Mouse (Mus musculus) intestine, embryonic 14.5 days (tissue): ENCODE results near the gene Pde10a. TPM values are rescaled to one million over a fixed set of nuclear protein-coding genes. Genes with fewer than 3 reads are reported as not detected.

ENCODE experiments used
- ATAC-seq: fragments of 200-750 bp; cut with Nextera tagmentation; replicated peaks from 2 replicates; pipeline ENCODE4 v1.8.0; 2017; ENCODE audit warnings: low read depth, moderate number of reproducible peaks, moderate TSS enrichment, moderate library complexity; ENCODE audit not compliant: low FRiP score, low TSS enrichment
- DNase-seq: peaks from one replicate; pipeline ENCODE4 v3.0.0-alpha.2; 2018; ENCODE audit warnings: low spot score
- H3K27ac ChIP-seq: fragments of 300-500 bp; sonication (generic); 2 replicates; pipeline ENCODE4 v1.5.1; 2014; ENCODE audit warnings: low read depth, mild to moderate bottlenecking, control low read depth
- H3K27me3 ChIP-seq: fragments of 300-500 bp; sonication (generic); replicated peaks from 2 replicates; pipeline ENCODE4 v1.6.1; 2014; ENCODE audit warnings: low read length, control low read depth; ENCODE audit not compliant: control insufficient read depth, insufficient read depth
- H3K36me3 ChIP-seq: fragments of 300-500 bp; sonication (generic); 2 replicates; pipeline ENCODE4 v1.6.1; 2014; ENCODE audit warnings: low read length, control low read depth; ENCODE audit not compliant: control insufficient read depth, insufficient read depth
- H3K4me1 ChIP-seq: fragments of 300-500 bp; sonication (generic); replicated peaks from 2 replicates; pipeline ENCODE4 v1.6.1; 2014; ENCODE audit warnings: low read length, control low read depth, mixed read lengths; ENCODE audit not compliant: control insufficient read depth, insufficient read depth
- H3K4me2 ChIP-seq: fragments of 300-500 bp; sonication (generic); 2 replicates; pipeline ENCODE4 v1.6.1; 2014; ENCODE audit warnings: low read length
- H3K4me3 ChIP-seq: fragments of 300-500 bp; sonication (generic); 2 replicates; pipeline ENCODE4 v1.5.1; 2014; ENCODE audit warnings: low read depth, low read length, control low read depth, mixed read lengths
- H3K9ac ChIP-seq: fragments of 300-500 bp; sonication (generic); 2 replicates; pipeline ENCODE4 v1.6.1; 2014; ENCODE audit warnings: mild to moderate bottlenecking, low read length
- H3K9me3 ChIP-seq: fragments of 300-500 bp; sonication (generic); 2 replicates; pipeline ENCODE4 v1.6.1; 2016; ENCODE audit warnings: low read length, control low read depth; ENCODE audit not compliant: control insufficient read depth
- WGBS: fragments of 180-500 bp; shearing (Covaris S2); extraction: QIAGEN DNeasy Blood & Tissue Kit; methylation state at CpG from one replicate; pipeline ENCODE4 v1.1.7; 2014; 5-methylcytosine and 5-hydroxymethylcytosine counted together
- polyA plus RNA-seq: library from polyadenylated mRNA; unstranded; fragments of >200 nt; fragmentation: Nextera tagmentation; extraction: Ambion mirVana; gene quantifications from 2 replicates; pipeline ENCODE4 v1.2.1, GENCODE M21; 2014

Pde10a gene
- polyA plus RNA-seq, 1 experiment from 2014 or later = 1.4 TPM

- WGBS = 71% methylated on average over 10 of the region's 10 CpGs
- DNase-seq = no peak
These were observed 314.3 kb downstream of the Pde10a start for GRCm38 (mm10) chr17:8839237-8840011.

GRCm38 (mm10) chr17:8841094-8841493 is 315.9 kb downstream of the Pde10a start:
- H3K27me3 ChIP-seq = no peaks in the 10 kb centered on the region
- H3K27ac ChIP-seq = no peak overlapping the region
- H3K36me3 ChIP-seq = no peaks in the 10 kb centered on the region
- peaks cover 7% of the 10 kb centered on the region; the same call in 1 of the 2 replicates for H3K4me1 ChIP-seq
- no peak overlapping the region for H3K4me3 ChIP-seq
- no peak overlapping the region for H3K4me2 ChIP-seq
- no peak overlapping the region for H3K9ac ChIP-seq
- H3K9me3 ChIP-seq = no peaks in the 10 kb centered on the region
- ATAC-seq = no peak
- no peak for DNase-seq
- 81% methylated on average over 8 of the region's 8 CpGs for WGBS

More at GRCm38 (mm10) chr17:8839237-8840011, 314.3 kb downstream of the Pde10a start:
- Histone ChIP-seq H3K36me3 (no peaks in the 10 kb centered on the region), H3K9ac (no peak overlapping the region), H3K27me3 (no peaks in the 10 kb centered on the region), H3K4me1 (peaks cover 7% of the 10 kb centered on the region; the same call in 1 of the 2 replicates), H3K27ac (no peak overlapping the region), H3K9me3 (no peaks in the 10 kb centered on the region), H3K4me2 (no peak overlapping the region), H3K4me3 (no peak overlapping the region)
- no peak for ATAC-seq

DNA sequence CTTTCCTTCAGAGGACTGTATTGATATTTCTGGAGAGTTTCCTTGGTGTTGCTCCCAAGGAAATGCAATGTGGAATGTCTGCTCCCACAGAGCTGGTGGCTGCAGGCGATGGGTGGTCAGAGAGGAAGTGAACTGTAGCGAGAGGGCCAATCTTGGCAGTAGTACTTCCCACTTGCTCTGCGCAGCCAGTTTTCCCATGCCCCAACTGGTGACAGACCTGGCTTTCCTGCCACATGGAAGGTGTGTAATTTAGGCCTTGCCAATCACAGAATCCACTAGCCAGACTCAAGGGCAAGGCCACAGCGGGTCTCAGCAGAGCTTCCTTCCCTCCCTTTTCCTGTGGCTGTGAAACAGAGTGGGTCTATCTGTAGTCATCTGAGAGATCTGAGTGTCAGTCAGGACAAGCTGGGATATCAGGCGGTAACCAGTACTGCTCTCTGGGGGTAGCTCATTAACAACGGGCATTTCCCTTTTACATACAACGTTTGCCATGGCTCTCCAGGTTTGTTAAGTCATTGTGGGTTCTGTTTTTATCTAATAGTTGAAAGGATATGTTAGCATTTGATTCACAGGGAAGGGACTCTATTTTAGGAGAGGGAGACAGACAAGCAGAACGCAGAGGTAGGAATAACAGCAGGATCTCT is 316.8 kb downstream of the Pde10a start:
- 72% methylated on average over 8 of the region's 8 CpGs for WGBS
- H3K27ac ChIP-seq = no peak overlapping the region
- peaks cover 7% of the 10 kb centered on the region; the same call in 1 of the 2 replicates for H3K4me1 ChIP-seq
- no peak overlapping the region for H3K4me2 ChIP-seq
- no peak overlapping the region for H3K4me3 ChIP-seq
- no peak for DNase-seq
- no peaks in the 10 kb centered on the region for H3K36me3 ChIP-seq
- no peak for ATAC-seq
- H3K9me3 ChIP-seq = no peaks in the 10 kb centered on the region
- H3K9ac ChIP-seq = no peak overlapping the region
- no peaks in the 10 kb centered on the region for H3K27me3 ChIP-seq

GRCm38 (mm10) chr17:8842662-8843061 is 317.5 kb downstream of the Pde10a start:
- Histone ChIP-seq H3K9ac (no peak overlapping the region), H3K27me3 (no peaks in the 10 kb centered on the region), H3K36me3 (no peaks in the 10 kb centered on the region), H3K4me2 (no peak overlapping the region), H3K27ac (no peak overlapping the region), H3K4me1 (peaks cover 10% of the 10 kb centered on the region; the same call in 1 of the 2 replicates), H3K9me3 (no peaks in the 10 kb centered on the region), H3K4me3 (no peak overlapping the region)
- 51% methylated on average over 4 of the region's 4 CpGs for WGBS
- DNase-seq (no peak), ATAC-seq (no peak)

GRCm38 (mm10) chr17:8843941-8844340 is 318.8 kb downstream of the Pde10a start:
- 83% methylated on average over 7 of the region's 7 CpGs for WGBS
- Histone ChIP-seq H3K9ac (no peak overlapping the region), H3K4me2 (no peak overlapping the region)

DNA sequence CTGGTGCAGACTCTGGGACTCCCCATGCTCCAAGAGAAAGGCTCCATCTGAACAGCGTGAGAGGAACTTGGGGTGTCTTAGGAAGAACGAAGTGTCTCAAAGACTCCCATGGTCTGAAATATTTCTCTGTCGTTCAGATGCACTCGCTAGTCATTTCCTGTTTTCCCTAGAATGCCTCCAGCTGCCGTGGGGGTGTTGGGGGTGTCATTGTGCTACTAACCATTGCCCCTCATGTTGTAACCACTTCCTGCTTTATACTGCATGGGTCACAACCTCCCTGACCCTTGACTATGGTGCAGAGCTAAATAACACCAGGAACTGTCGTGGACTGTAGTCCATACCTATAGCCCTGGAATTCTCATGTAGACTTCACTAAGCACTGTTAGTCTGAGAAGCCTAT is 321.3 kb downstream of the Pde10a start:
- Histone ChIP-seq H3K9ac (no peak overlapping the region), H3K36me3 (no peaks in the 10 kb centered on the region), H3K27ac (no peak overlapping the region), H3K4me1 (peaks cover 10% of the 10 kb centered on the region; the same call in 1 of the 2 replicates), H3K4me3 (no peak overlapping the region), H3K4me2 (no peak overlapping the region), H3K9me3 (no peaks in the 10 kb centered on the region), H3K27me3 (no peaks in the 10 kb centered on the region)
- ATAC-seq = no peak
- no peak for DNase-seq
- 46% methylated on average over 6 of the region's 6 CpGs for WGBS

More at GRCm38 (mm10) chr17:8843941-8844340, 318.8 kb downstream of the Pde10a start:
- DNase-seq (no peak), ATAC-seq (no peak)
- no peak overlapping the region for H3K4me3 ChIP-seq
- H3K27ac ChIP-seq = no peak overlapping the region
- H3K27me3 ChIP-seq = no peaks in the 10 kb centered on the region
- no peaks in the 10 kb centered on the region for H3K36me3 ChIP-seq
- H3K9me3 ChIP-seq = no peaks in the 10 kb centered on the region
- peaks cover 10% of the 10 kb centered on the region; the same call in 1 of the 2 replicates for H3K4me1 ChIP-seq

DNA sequence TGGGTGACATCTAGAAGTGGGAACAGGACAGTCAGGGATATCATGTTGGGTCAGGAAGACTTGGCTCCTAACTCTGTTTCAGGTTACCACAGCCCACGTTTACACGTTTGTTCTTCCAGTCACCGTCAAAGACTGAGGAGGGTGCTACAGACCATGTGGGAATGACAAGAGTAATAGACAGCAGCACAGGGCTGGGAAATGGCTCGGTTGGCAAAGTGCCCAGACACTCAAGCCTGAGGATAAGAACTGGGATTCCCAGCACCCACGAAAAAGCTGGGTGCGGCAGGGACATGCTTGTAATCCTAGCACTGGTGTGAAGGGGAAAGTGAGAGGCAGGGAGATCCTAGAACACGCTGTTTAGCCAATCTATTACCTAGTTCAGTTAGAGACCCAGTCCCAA is 322.4 kb downstream of the Pde10a start:
- Histone ChIP-seq H3K36me3 (no peaks in the 10 kb centered on the region), H3K4me3 (no peak overlapping the region), H3K9me3 (no peaks in the 10 kb centered on the region), H3K9ac (no peak overlapping the region), H3K27me3 (no peaks in the 10 kb centered on the region), H3K4me1 (peaks cover 9% of the 10 kb centered on the region; the same call in 1 of the 2 replicates), H3K27ac (no peak overlapping the region), H3K4me2 (no peak overlapping the region)
- WGBS = 40% methylated on average over 7 of the region's 7 CpGs
- ATAC-seq (no peak), DNase-seq (no peak)

GRCm38 (mm10) chr17:8851846-8852245 is 326.7 kb downstream of the Pde10a start:
- Histone ChIP-seq H3K4me3 (no peak overlapping the region), H3K4me2 (no peak overlapping the region), H3K27ac (no peak overlapping the region), H3K27me3 (no peaks in the 10 kb centered on the region), H3K4me1 (peaks cover 3% of the 10 kb centered on the region; the same call in 1 of the 2 replicates), H3K9me3 (no peaks in the 10 kb centered on the region), H3K36me3 (no peaks in the 10 kb centered on the region), H3K9ac (no peak overlapping the region)
- DNase-seq (no peak), ATAC-seq (no peak)
- 98% methylated on average over 6 of the region's 6 CpGs for WGBS
